Mouse (Mus musculus) layer of hippocampus, adult 18-20 months (tissue): Measurements from ENCODE around the gene Ppm1f. TPM values are rescaled to one million over a fixed set of nuclear protein-coding genes. Genes with fewer than 3 reads are reported as not detected.
A peak's percentile ranks its signal among the peaks of the same experiment; 100 is the strongest.
"Not testable (repeated sequence)": the region's sequence is repeated elsewhere in the genome, so short reads cannot be mapped to it uniquely, and the experiment has no call there.

Source experiments
- DNase-seq, 2 experiments: peaks; one replicate each; pipeline ENCODE4 v3.0.0; 2022; ENCODE audit warnings: low spot score in 2 of 2
- total RNA-seq, 2 experiments: library from RNA; stranded (reverse); gene quantifications; 2 replicates each; pipeline ENCODE4 v1.2.3; 2021

Gene Ppm1f
- total RNA-seq, 2 experiments from 2014 or later: 54.7 to 56.3 TPM

GRCm38 (mm10) chr16:16911641-16912597 is 15.7 kb downstream of the Ppm1f start:
- DNase-seq: peak; percentile 73 to 82

- no peak for DNase-seq
These were observed 17.2 kb downstream of the Ppm1f start for GRCm38 (mm10) chr16:16913440-16913839.

GRCm38 (mm10) chr16:16918441-16919117 is 22.3 kb downstream of the Ppm1f start:
- peak; percentile 66 to 76 for DNase-seq

GRCm38 (mm10) chr16:16921021-16921435 is 24.8 kb downstream of the Ppm1f start:
- peak in 1 of 2 experiments; percentile 52 for DNase-seq

- no peak for DNase-seq
These were observed 28.2 kb downstream of the Ppm1f start for GRCm38 (mm10) chr16:16924481-16924880.

- peak in 1 of 2 experiments; percentile 62 for DNase-seq
These were observed 30.3 kb downstream of the Ppm1f start for GRCm38 (mm10) chr16:16926536-16926935.

GRCm38 (mm10) chr16:16928908-16929307 is 32.6 kb downstream of the Ppm1f start:
- not testable (repeated sequence) for DNase-seq

- DNase-seq: no peak
These were observed 34.1 kb downstream of the Ppm1f start for GRCm38 (mm10) chr16:16930326-16930725.

GRCm38 (mm10) chr16:16930810-16931296 is 34.6 kb downstream of the Ppm1f start:
- peak; percentile 95 to 96 for DNase-seq

GRCm38 (mm10) chr16:16939543-16939942 is 43.3 kb downstream of the Ppm1f start:
- no peak for DNase-seq

- no peak for DNase-seq
These were observed 44.8 kb downstream of the Ppm1f start for GRCm38 (mm10) chr16:16941078-16941477.

GRCm38 (mm10) chr16:16958575-16958974 is 62.3 kb downstream of the Ppm1f start:
- DNase-seq: no peak

- DNase-seq: no peak
These were observed 63.6 kb downstream of the Ppm1f start for GRCm38 (mm10) chr16:16959907-16960306.

GRCm38 (mm10) chr16:16965149-16965548 is 68.9 kb downstream of the Ppm1f start:
- DNase-seq: no peak

GRCm38 (mm10) chr16:16966290-16966689 is 70.0 kb downstream of the Ppm1f start:
- DNase-seq: no peak

Other genes with a start within 250 kb of the Ppm1f start
- gene Olfr19, start 220.1 kb upstream of the Ppm1f start, total RNA-seq: not detected
- 10 to 100 TPM in 1 of 2 experiments, 1 to 10 TPM in 1; 9.8 to 11.9 TPM for gene Spag6l, start 67.0 kb upstream of the Ppm1f start, total RNA-seq
- gene Igll1, start 32.5 kb upstream of the Ppm1f start, total RNA-seq: not detected
- gene Top3b, start 25.7 kb upstream of the Ppm1f start, total RNA-seq: 10 to 100 TPM; 59.1 to 68.6 TPM
- gene Vpreb1, start 25.6 kb upstream of the Ppm1f start, total RNA-seq: not detected
- gene Mapk1, start 86.9 kb downstream of the Ppm1f start, total RNA-seq: 100 to 1,000 TPM; 507 to 529 TPM
- 10 to 100 TPM; 35.7 to 36.5 TPM for gene Ypel1, start 173.2 kb downstream of the Ppm1f start, total RNA-seq
- 10 to 100 TPM; 90.6 to 96.2 TPM for gene Ppil2, start 214.8 kb downstream of the Ppm1f start, total RNA-seq
- gene 2610318N02Rik, start 228.7 kb downstream of the Ppm1f start, total RNA-seq: under 1 TPM in 1 of 2 experiments, not detected in 1; 0.92 TPM
- gene Sdf2l1, start 235.9 kb downstream of the Ppm1f start, total RNA-seq: 10 to 100 TPM; 30.9 to 34.9 TPM
- gene Ydjc, start 248.2 kb downstream of the Ppm1f start, total RNA-seq: 10 to 100 TPM; 24.2 to 26.5 TPM